ENCODE assay signal across 13 mouse cellular contexts in the genomic region with DNA sequence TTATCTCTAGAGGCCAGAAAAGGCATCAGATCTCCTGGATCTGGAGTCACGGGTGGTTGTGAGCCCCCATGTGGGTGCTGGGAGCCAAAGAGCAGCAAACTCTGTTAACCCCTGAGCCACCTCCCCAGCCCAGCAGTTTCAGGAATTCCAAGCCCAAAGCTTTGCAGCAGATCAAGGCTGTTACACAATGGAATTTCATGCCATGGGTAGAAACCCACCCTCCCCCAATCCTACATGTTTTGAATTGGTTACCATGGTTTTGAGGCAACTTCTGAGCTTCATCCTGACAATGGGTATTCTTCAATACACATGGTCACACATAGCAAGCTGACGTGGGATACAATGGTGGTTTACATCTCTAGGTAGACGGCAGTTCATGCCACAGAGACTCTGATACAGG.
"Had no signal": no experiment of that assay in that cellular context is flagged by ENCODE, and none has a peak within 500 bp of the region (broad histone marks: within the 10 kb centered on the region; RNA-seq: fewer than 3 reads in every experiment).

No protein-coding gene starts in this region.

- H3K4me2 ChIP-seq: limb, embryonic 12.5 days; liver, embryonic 13.5 days; midbrain, embryonic 13.5 days; neural tube, embryonic 13.5 days had no signal

- DNase-seq: kidney, adult 18-20 months; kidney, postnatal 10 days; kidney, postnatal 4 days; liver; liver, embryonic 13.5 days; liver, postnatal 0 days; right cerebral cortex, adult 18-20 months; right cerebral cortex, postnatal 25 days; thymus, postnatal 36 days had no signal

- H3K27ac ChIP-seq: layer of hippocampus, adult 2 months; limb, embryonic 12.5 days; liver, embryonic 13.5 days; midbrain, embryonic 13.5 days; neural tube, embryonic 13.5 days had no signal

- H3K27me3 ChIP-seq: limb, embryonic 12.5 days; liver, embryonic 13.5 days; midbrain, embryonic 13.5 days; neural tube, embryonic 13.5 days had no signal

- H3K9ac ChIP-seq: limb, embryonic 12.5 days; liver, embryonic 13.5 days; liver, postnatal 0 days; midbrain, embryonic 13.5 days; neural tube, embryonic 13.5 days had no signal

- H3K9me3 ChIP-seq: limb, embryonic 12.5 days; liver, embryonic 13.5 days; midbrain, embryonic 13.5 days; neural tube, embryonic 13.5 days had no signal

- ATAC-seq: liver, postnatal 0 days; midbrain, embryonic 13.5 days had no signal

- H3K4me1 ChIP-seq: liver, embryonic 13.5 days had no signal

- H3K4me3 ChIP-seq: layer of hippocampus, adult 2 months; limb, embryonic 12.5 days; liver, embryonic 13.5 days; midbrain, embryonic 13.5 days; neural tube, embryonic 13.5 days had no signal

- H3K36me3 ChIP-seq: limb, embryonic 12.5 days; liver, embryonic 13.5 days; midbrain, embryonic 13.5 days; neural tube, embryonic 13.5 days had no signal
